Mouse (Mus musculus) olfactory bulb, adult 2 months (tissue): Measurements from ENCODE around the gene Rnf10.

Experiments used
- CTCF ChIP-seq: fragments of 200-500 bp; IDR thresholded peaks from 2 replicates; pipeline ENCODE4 v1.5.1; 2012; ENCODE audit warnings: low read depth, mild to moderate bottlenecking, low read length, moderate library complexity; ENCODE audit not compliant: insufficient read depth
- POLR2A ChIP-seq: fragments of 200-500 bp; IDR thresholded peaks from 2 replicates; pipeline ENCODE4 v1.6.1; 2012; ENCODE audit warnings: mild to moderate bottlenecking, low read depth, low read length, moderate library complexity; ENCODE audit not compliant: insufficient read depth

GRCm38 (mm10) chr5:115238729-115239195 is 33.9 kb downstream of the Rnf10 start:
- TF ChIP-seq CTCF (no peak), POLR2A (no peak)
